Mouse (Mus musculus) heart, postnatal 0 days (tissue): Measurements from ENCODE around the gene Defb19.

Experiments
- CTCF ChIP-seq: IDR thresholded peaks from 2 replicates; pipeline ENCODE4 v1.5.1; 2016; ENCODE audit warnings: antibody characterized with exemption, control low read depth, low read depth
- EP300 ChIP-seq: IDR thresholded peaks from 2 replicates; pipeline ENCODE4 v1.6.1; 2016; ENCODE audit warnings: antibody characterized with exemption, low read depth

- TF ChIP-seq CTCF, result peak; percentile 19
- TF ChIP-seq EP300, result no peak
Observed at GRCm38 (mm10) chr2:152617374-152617773, 37.3 kb upstream of the Defb19 start.
